Mouse (Mus musculus): ENCODE measurements around the gene Calml3.

DNA sequence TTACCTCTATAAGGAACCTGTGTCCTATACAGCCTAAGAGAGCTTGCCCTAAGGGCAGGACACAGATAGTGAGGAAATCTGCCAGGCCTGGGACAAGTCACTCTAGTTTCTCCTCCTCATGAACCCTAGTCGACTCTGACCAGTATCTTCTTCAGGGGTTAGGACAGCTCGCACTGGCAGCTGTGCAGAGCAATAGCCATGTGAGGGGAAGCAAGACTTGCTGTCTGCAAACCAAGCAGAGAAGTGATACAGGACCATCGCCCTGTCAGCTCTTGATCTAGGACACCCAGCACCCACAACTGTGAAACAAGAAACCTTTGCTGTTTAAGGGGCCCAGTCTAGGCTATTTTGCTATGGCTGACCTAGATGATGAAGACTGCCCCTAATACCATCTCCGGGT lies 29.1 kb downstream of the Calml3 start:
- TF ChIP-seq CTCF (conservative IDR thresholded peaks at IDR 0.05; ENCODE audit: low read length), result no peak
- no peak for TF ChIP-seq POU5F1 (IDR thresholded peaks at IDR 0.05; ENCODE audit: borderline replicate concordance, low read length)
